Mouse (Mus musculus): ENCODE results near the gene Rtp2.
A peak's percentile ranks its signal among the peaks of the same experiment; 100 is the strongest.

Gene Rtp2

GRCm38 (mm10) chr16:23932294-23932693 lies at the start of gene Rtp2:
Gene Rtp2 (minus strand): TSS chr16:23932394.
- DNase-seq, result no peak

DNA sequence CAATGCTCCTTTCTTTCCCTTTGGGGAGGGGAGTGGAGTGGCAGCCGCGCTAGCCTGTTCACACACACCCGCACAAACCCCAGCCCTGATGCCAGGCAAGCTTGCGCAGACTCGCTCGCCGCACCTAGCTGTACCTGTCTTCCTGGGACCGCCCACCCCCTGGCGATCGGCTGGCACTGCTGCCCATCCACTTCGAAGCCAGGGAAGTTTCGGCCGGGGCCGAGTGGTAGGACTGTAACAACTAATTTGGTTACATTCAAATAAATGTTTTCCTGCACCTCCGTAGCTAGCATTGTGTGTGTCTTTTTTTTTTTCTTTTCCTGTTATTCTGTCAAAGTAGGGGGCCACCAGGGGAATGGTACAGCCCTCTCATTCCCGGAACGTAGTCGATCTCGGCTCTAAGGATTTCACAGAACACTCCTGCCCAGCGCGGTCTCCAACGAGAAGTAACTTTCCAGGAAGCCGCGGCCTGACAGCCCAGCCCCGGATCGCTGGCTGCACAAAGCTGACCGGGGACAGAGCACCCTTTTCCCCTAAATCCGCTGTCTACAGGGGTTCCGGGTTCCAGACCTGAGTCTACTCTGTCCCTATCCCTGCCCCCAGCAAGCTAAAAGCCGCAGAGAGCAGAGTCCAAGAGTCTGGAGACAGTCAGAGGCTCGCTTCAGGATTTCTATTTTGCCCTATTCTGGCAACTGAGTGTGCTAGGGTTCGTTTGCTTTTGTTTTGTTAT lies 49.0 kb upstream of the Rtp2 start:
- peak; percentile 54 to 58 for DNase-seq

DNA sequence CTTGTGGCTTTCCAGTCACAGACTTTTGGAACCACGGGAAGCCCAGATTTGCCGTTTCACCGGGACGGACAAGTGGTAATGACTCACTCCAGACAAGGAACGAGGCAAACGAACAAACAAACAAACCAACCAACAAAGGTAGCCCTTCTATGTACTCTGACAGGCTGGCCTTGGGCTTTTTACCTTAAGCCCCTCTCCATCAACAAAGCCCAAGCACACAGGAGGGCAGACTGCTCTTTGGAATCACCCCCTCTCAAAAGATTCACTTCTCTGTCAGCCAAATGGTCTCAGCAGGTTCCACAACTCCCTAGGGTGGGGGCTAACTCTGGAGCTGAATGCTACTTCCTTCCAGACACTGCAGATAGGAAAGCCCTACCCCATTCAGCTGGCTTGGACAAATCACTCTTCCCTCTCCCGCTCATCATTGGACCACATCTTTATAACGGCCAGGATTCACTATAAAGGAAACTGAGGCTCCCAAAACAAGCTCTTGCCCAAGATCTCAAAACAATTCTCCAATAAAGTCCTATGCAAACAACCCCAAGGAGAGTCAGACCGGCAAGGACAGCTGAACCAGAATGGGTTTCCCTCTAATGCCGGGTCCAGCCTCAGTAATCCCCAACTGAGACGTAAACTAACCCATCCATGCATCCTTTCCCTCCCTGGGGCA lies 48.1 kb upstream of the Rtp2 start:
- DNase-seq, result peak in 1 of 2 experiments; percentile 41

DNA sequence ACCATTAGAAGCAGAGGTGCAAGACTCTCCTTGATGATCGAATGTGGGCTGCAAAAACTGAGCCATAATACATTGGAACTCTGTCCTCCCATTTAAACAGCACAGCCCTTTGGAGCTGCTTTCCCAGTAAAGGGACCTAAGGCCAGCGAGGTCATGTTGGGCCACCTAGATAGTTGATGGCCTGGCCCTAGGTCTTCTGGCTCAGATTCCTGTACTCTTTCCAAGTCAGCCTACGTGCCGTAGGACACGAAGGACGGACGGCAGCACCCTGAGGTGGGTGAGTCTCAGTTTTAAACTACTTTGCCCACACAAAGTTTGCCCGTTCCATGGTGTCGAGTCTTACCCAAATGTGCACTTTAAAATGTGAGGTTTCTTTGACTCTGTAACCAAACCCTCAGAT lies 47.3 kb upstream of the Rtp2 start:
- DNase-seq, result no peak

DNA sequence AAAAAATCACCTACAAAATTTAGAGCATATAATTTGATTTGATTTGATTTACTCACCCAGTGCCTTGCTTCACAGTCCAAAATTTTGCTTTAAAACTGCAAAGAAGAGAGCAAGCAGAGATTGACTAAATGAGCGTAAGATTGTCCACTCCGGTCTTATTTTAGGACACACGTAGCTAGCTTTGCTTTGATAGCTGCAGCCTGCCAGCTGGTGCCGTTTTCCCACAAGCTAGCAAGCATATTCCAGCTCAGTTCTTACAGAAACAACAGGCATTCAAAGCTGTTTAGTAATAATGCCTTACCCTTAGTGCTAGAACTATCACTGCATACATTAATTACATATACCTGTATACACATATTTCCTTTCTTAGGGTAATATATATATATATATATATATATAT lies 46.3 kb upstream of the Rtp2 start:
- DNase-seq, result no peak

DNA sequence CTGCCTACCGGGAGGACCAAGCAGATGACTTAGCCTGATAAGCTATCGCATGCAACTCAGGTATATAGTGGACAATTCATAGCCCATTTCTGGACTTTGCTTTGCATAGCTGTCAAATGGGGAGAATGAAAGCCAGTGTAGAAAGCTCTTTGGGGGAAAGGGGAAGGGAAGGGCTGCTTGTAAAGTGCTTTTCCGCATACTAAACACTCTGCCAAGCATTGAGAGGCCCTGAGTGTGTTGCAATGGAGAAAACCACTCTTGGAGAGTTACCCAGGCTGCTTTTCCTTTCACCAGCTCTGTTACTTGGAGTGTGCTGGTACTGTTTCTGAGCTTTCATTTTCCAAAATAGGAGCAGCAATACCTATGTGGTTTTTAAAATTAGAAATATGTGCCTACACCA lies 45.5 kb upstream of the Rtp2 start:
- DNase-seq, result no peak

DNA sequence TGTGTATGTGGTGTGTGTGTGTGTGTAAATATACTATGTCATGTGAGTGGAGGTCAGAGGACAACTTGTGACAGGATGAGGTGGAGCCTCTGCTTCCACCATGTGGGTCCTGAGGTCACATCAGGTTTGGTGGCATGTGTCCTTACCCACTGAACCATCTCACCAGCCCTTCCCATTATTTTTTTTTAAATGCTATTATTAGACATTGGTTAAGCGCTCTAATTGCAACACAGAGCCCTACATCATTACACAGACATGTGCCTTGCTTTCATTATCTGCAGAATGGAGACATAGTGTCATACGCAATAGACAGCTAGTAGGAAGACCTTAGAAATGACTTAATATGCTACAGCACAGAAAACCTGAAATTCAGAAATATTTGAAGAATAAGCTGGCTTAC lies 44.0 kb upstream of the Rtp2 start:
- DNase-seq, result no peak

DNA sequence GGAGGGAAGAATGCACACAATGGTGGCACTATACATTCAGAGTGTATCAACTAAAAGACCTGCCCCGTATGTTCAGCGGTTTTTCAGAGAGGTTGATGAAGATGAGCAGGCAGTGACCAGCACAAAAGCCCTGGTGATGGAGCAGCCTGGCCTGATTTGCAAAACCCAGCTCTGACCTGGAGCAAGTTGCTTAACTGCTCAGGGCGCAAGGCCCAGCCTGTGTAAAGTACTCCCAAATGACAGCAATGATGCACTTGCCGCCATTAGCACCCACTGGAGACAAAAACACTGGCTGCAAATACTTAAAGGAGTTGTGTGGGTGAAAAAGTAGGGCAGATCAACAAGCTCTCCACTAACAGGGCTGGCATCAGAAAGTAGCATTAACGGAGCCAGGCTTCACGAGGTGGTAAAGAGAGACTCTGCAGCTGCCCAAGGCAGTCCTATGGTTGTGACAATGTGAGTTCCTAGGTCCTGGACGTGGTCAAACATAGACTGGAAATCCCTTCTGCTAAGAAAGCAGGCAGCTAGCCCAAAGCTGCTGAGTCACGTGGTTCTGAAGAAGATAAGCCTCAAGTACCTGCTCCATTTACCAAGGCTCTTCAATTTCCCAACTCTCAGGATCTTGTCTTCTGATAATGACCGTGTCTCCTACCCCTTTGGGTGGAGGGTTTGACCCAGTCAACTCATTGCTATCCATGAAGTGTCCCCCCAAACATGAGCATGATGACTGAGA lies 41.6 kb upstream of the Rtp2 start:
- DNase-seq, result no peak

GRCm38 (mm10) chr16:23972901-23973300 lies 40.7 kb upstream of the Rtp2 start:
- DNase-seq, result no peak

GRCm38 (mm10) chr16:23972126-23972740 lies 40.0 kb upstream of the Rtp2 start:
- no peak for DNase-seq

DNA sequence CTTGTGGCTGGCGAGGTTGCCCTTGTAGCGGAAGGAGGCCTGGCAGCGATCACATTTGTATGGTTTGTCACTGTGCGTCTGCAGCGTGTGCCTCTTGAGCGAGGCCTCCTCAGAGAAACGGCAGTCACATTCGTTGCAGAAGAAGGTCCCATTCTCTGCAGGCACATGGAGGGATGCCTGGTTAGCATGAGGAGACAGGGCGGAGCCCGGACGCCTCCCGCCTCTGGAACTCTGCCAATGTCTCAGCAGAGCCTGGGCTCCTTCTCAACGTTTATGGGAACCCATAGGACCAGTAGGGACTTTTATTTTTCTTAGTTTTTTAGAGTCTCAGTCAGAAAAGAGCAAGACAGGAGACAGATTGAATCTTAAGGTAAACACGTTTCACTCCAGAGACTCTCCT lies 37.7 kb upstream of the Rtp2 start:
- peak in 1 of 2 experiments; percentile 41 for DNase-seq

GRCm38 (mm10) chr16:23968888-23969287 lies 36.7 kb upstream of the Rtp2 start:
- no peak for DNase-seq

GRCm38 (mm10) chr16:23967301-23967700 lies 35.1 kb upstream of the Rtp2 start:
- DNase-seq, result peak in 1 of 2 experiments; percentile 27

DNA sequence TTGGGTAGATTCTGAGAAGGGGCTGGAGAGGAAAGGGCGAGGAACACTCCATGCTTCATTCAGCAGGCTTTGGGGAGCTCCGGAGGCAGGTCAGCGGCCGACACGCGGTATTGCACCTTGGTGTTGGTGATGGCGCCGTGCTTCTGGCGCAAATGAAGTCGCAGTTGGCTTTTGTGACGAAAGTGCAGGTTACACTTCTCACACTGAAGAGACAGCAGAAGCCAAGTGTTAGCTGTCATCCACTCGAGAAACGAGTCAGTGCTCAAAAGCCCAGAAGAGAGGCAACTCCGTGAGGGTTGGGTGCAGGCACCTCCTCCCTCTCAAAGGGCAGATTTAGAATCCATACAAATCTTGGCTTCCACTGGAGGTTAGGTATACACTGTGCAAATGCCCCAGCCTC lies 33.9 kb upstream of the Rtp2 start:
- DNase-seq, result no peak

GRCm38 (mm10) chr16:23964706-23965367 lies 32.6 kb upstream of the Rtp2 start:
- no peak for DNase-seq

DNA sequence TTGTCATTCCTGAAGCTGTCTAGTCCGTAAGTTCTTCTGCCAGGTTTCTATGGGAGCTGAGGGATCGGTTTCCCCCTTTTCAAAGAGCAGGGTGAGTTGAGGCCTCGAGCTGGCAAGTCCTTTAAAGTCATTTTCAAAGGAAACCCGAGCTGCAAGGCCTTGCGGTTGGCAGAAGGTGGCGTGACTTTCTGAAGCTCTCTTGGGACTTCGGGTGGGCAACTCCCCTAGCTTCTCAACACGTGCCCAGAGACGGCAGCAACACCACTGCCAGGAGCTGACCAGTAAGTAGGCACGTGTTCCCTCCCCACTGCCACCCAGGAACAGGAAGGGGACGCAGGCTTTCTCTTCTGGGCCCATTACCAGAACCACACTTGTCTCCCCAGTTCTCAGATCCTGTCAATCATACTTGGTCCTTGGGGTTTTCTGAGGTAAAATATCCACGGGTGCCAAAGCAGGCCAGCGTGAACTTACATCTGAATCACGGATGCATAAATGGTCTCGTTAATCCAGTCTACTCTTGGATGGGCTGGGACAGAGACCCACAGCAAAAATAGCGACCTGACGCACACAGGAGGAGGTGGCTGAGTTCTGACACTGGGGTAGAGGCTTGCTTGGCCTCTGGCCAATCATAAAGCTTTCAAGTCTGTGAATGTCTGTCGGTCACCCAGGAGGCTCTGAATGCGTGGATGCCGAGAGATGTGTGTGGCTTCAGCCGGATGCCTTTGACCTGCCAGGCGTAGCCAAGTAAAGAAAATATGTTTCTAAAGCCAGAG lies 31.9 kb upstream of the Rtp2 start:
- peak in 1 of 2 experiments; percentile 26 for DNase-seq

- peak; percentile 44 to 54 for DNase-seq
Measured at GRCm38 (mm10) chr16:23962401-23962800, 30.2 kb upstream of the Rtp2 start.

GRCm38 (mm10) chr16:23958938-23959337 lies 26.7 kb upstream of the Rtp2 start:
- no peak for DNase-seq

DNA sequence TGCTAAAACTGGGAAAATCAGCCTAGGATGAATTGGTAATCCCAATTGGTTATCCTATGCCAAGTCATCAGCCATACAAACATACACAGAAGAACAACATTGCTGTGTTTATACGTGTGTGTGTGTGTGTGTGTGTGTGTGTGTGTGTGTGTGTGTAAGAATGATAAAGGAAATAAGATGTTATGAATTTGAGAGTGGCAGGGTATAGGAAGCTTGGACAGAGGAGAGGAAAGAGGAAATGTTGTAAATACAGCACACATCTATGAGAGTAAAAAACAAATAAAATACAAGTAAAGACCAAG lies 21.7 kb upstream of the Rtp2 start:
- DNase-seq, result no peak

- DNase-seq, result peak; percentile 37 to 56
Measured at GRCm38 (mm10) chr16:23953189-23953958, 21.2 kb upstream of the Rtp2 start.

DNA sequence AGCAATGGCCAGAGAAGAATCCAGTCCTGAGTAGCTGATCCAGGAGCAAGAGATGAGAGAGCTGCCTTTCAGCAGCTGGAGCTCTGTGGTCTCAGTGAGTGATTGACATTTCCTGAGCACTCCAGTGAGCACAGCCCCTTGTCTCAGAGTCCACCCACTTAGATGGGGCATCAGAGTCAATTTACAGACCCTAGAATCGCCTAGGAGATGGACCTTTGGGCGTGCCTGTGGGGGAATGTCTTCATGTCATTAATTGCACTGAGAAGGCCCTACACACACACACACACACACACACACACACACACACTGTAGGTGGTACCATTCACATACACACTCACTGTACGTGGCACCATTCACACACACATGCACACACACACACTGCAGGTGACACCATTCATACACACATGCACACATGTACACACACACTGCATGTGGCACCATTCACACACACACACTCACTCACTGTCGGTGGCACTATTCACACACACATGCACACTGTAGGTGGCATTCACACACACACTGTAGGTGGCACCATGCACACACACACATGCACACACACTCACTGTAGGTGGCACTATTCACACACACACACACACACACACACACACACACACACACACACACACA lies 20.0 kb upstream of the Rtp2 start:
- DNase-seq, result no peak
